ENCODE assay signal across 8 mouse cellular contexts in genomic region chr4:150910164-150910951, GRCm38 (mm10). TPM values are rescaled to one million over a fixed set of nuclear protein-coding genes. Genes with fewer than 3 reads are reported as not detected.
A peak's percentile ranks its signal among the peaks of the same experiment; 100 is the strongest.
DNase-seq lines count a peak whose midpoint lies in the region; ATAC-seq and TF ChIP-seq lines count a peak whose summit lies in the region.

No protein-coding gene starts in this region.

- peaks cover 10% of the 10 kb centered on the region for H3K4me1 ChIP-seq in kidney, embryonic 14.5 days (ENCODE audit: control insufficient read depth, insufficient read depth, low read length)
- H3K4me1 ChIP-seq in embryonic facial prominence, embryonic 11.5 days (ENCODE audit: control insufficient read depth, insufficient read depth, low read length): no peaks in the 10 kb centered on the region
- peaks cover 9% of the 10 kb centered on the region; the same call in 1 of the 2 replicates for H3K4me1 ChIP-seq in hindbrain, postnatal 0 days (ENCODE audit: insufficient read depth, low read length)
- H3K4me1 ChIP-seq in midbrain, embryonic 16.5 days (ENCODE audit: control insufficient read depth, insufficient read depth, low read length): peaks cover 25% of the 10 kb centered on the region

- ATAC-seq in kidney, embryonic 14.5 days (ENCODE audit: low FRiP score, low TSS enrichment): peak; percentile 20; the same call in 1 of the 2 replicates
- ATAC-seq in embryonic facial prominence, embryonic 11.5 days (replicated peaks; ENCODE audit: insufficient number of reproducible peaks, low FRiP score, low TSS enrichment, low read depth): 0 out of 2 replicates have a peak, but pooled peaks have one; percentile 0
- 0 out of 2 replicates have a peak, but pooled peaks have one; percentile 0 for ATAC-seq in hindbrain, postnatal 0 days
- ATAC-seq in midbrain, embryonic 16.5 days: peak; percentile 13; the same call in 1 of the 2 replicates

- H3K9me3 ChIP-seq in kidney, embryonic 14.5 days (ENCODE audit: control insufficient read depth, low read length): no peaks in the 10 kb centered on the region
- no peaks in the 10 kb centered on the region for H3K9me3 ChIP-seq in embryonic facial prominence, embryonic 11.5 days (replicated peaks; ENCODE audit: control insufficient read depth, low read length)
- H3K9me3 ChIP-seq in hindbrain, postnatal 0 days (ENCODE audit: low read length): no peaks in the 10 kb centered on the region
- no peaks in the 10 kb centered on the region for H3K9me3 ChIP-seq in midbrain, embryonic 16.5 days (replicated peaks; ENCODE audit: control insufficient read depth, low read length, poor library complexity, severe bottlenecking)

- peak overlapping the region; percentile 32; the same call in 1 of the 2 replicates for H3K4me2 ChIP-seq in kidney, embryonic 14.5 days (replicated peaks; ENCODE audit: low read depth, low read length)
- H3K4me2 ChIP-seq in embryonic facial prominence, embryonic 11.5 days (ENCODE audit: low read depth, low read length): 0 out of 2 replicates have a peak overlapping the region, but pooled peaks have one; percentile 19
- peak overlapping the region; percentile 71 for H3K4me2 ChIP-seq in hindbrain, postnatal 0 days (ENCODE audit: low read depth, low read length)
- peak overlapping the region; percentile 51 for H3K4me2 ChIP-seq in midbrain, embryonic 16.5 days (ENCODE audit: low read length)

- H3K27me3 ChIP-seq in kidney, embryonic 14.5 days (ENCODE audit: control insufficient read depth, insufficient read depth, low read length): no peaks in the 10 kb centered on the region
- no peaks in the 10 kb centered on the region for H3K27me3 ChIP-seq in embryonic facial prominence, embryonic 11.5 days (ENCODE audit: control insufficient read depth, insufficient read depth, low read length)
- no peaks in the 10 kb centered on the region for H3K27me3 ChIP-seq in hindbrain, postnatal 0 days (ENCODE audit: insufficient read depth, low read length)
- H3K27me3 ChIP-seq in midbrain, embryonic 16.5 days (ENCODE audit: control insufficient read depth, insufficient read depth, low read depth, low read length): no peaks in the 10 kb centered on the region

- H3K4me3 ChIP-seq in kidney, embryonic 14.5 days (ENCODE audit: low read length): peak overlapping the region; percentile 84; the same call in 1 of the 2 replicates
- H3K4me3 ChIP-seq in embryonic facial prominence, embryonic 11.5 days (ENCODE audit: low read depth, low read length): no peak overlapping the region
- H3K4me3 ChIP-seq in hindbrain, postnatal 0 days (ENCODE audit: low read length): peak overlapping the region; percentile 85; the same call in 1 of the 2 replicates
- peak overlapping the region; percentile 80 for H3K4me3 ChIP-seq in midbrain, embryonic 16.5 days (ENCODE audit: low read depth, low read length)

- peak overlapping the region; percentile 52 for H3K27ac ChIP-seq in kidney, embryonic 14.5 days (ENCODE audit: low read depth, low read length)
- peak overlapping the region; percentile 68; the same call in 1 of the 2 replicates for H3K27ac ChIP-seq in embryonic facial prominence, embryonic 11.5 days (replicated peaks; ENCODE audit: low read depth, low read length)
- peak overlapping the region; percentile 83 for H3K27ac ChIP-seq in hindbrain, postnatal 0 days
- H3K27ac ChIP-seq in midbrain, embryonic 16.5 days (ENCODE audit: low read length): peak overlapping the region; percentile 75

- TF ChIP-seq CTCF in hindbrain, postnatal 0 days (IDR thresholded peaks at IDR 0.05; ENCODE audit: low read depth): no peak

- H3K9ac ChIP-seq in kidney, embryonic 14.5 days (ENCODE audit: low read depth, low read length): peak overlapping the region; percentile 42
- peak overlapping the region; percentile 47 for H3K9ac ChIP-seq in embryonic facial prominence, embryonic 11.5 days (replicated peaks; ENCODE audit: low read length)
- H3K9ac ChIP-seq in hindbrain, postnatal 0 days (replicated peaks; ENCODE audit: low read length): no peak overlapping the region
- H3K9ac ChIP-seq in midbrain, embryonic 16.5 days (ENCODE audit: low read depth, low read length): peak overlapping the region; percentile 32; the same call in 1 of the 2 replicates

- peaks cover 9% of the 10 kb centered on the region for H3K36me3 ChIP-seq in kidney, embryonic 14.5 days (ENCODE audit: control insufficient read depth, insufficient read depth, low read length)
- no peaks in the 10 kb centered on the region for H3K36me3 ChIP-seq in embryonic facial prominence, embryonic 11.5 days (replicated peaks; ENCODE audit: control insufficient read depth, insufficient read depth, low read depth, low read length)
- H3K36me3 ChIP-seq in hindbrain, postnatal 0 days (ENCODE audit: insufficient read depth, low read length): 0 out of 2 replicates have a peak, but pooled peaks cover under 1% of the 10 kb centered on the region
- H3K36me3 ChIP-seq in midbrain, embryonic 16.5 days (ENCODE audit: control insufficient read depth, insufficient read depth, low read length): peaks cover 3% of the 10 kb centered on the region

- WGBS in kidney, embryonic 14.5 days: 89% methylated on average over 19 of the region's 19 CpGs
- 85% methylated on average over 19 of the region's 19 CpGs for WGBS in embryonic facial prominence, embryonic 11.5 days
- WGBS in hindbrain, postnatal 0 days: 83% methylated on average over 19 of the region's 19 CpGs
- WGBS in midbrain, embryonic 16.5 days: 86% methylated on average over 19 of the region's 19 CpGs

- no peak for DNase-seq in kidney, postnatal 10 days
- no peak for DNase-seq in embryonic facial prominence, embryonic 11.5 days (ENCODE audit: low spot score)
- no peak for DNase-seq in hindbrain, postnatal 0 days (ENCODE audit: low spot score)
- no peak for DNase-seq in gastrocnemius, postnatal 10 days
- DNase-seq in left cerebral cortex, adult 18-20 months (ENCODE audit: low spot score in 2 of 2): no peak
- no peak for DNase-seq in gastrocnemius, postnatal 4 days (ENCODE audit: low spot score in 2 of 2)

RNA-seq across cellular contexts. Expression of gene Park7, which starts 3.9 kb away (rescaled TPM):
- 398 and 419 TPM in 2 replicates for polyA plus RNA-seq in kidney, embryonic 14.5 days (2014; fragmentation: Nextera tagmentation; extraction: Ambion mirVana)
- 443 and 467 TPM in 2 replicates for polyA plus RNA-seq in embryonic facial prominence, embryonic 11.5 days (2014; fragmentation: Nextera tagmentation; extraction: Ambion mirVana)
- total RNA-seq in hindbrain, postnatal 0 days (2014; rRNA removed): 126 and 135 TPM in 2 replicates
- polyA plus RNA-seq in hindbrain, postnatal 0 days (2015; fragmentation: Nextera tagmentation; extraction: Ambion mirVana): 449 and 470 TPM in 2 replicates
- 359 and 371 TPM in 2 replicates for polyA plus RNA-seq in midbrain, embryonic 16.5 days (2015; fragmentation: Nextera tagmentation; extraction: Ambion mirVana)
- total RNA-seq in gastrocnemius, postnatal 10 days (2021): 100 to 1,000 TPM; 427 to 492 TPM
- 100 to 1,000 TPM; 215 to 216 TPM for total RNA-seq in left cerebral cortex, adult 18-20 months (2021)
- total RNA-seq in gastrocnemius, postnatal 4 days (2021): 100 to 1,000 TPM; 247 to 274 TPM

RNA-seq across cellular contexts. Expression of gene Tnfrsf9, which starts 4.0 kb away (rescaled TPM):
- 0.13 and 0.39 TPM in 2 replicates for polyA plus RNA-seq in kidney, embryonic 14.5 days (2014; fragmentation: Nextera tagmentation; extraction: Ambion mirVana)
- polyA plus RNA-seq in embryonic facial prominence, embryonic 11.5 days (2014; fragmentation: Nextera tagmentation; extraction: Ambion mirVana): 0.24 and 0.36 TPM in 2 replicates
- total RNA-seq in hindbrain, postnatal 0 days (2014; rRNA removed): 0.52 and 2.4 TPM in 2 replicates
- 0.09 and 0.34 TPM in 2 replicates for polyA plus RNA-seq in hindbrain, postnatal 0 days (2015; fragmentation: Nextera tagmentation; extraction: Ambion mirVana)
- polyA plus RNA-seq in midbrain, embryonic 16.5 days (2015; fragmentation: Nextera tagmentation; extraction: Ambion mirVana): 0.27 and 0.38 TPM in 2 replicates
- total RNA-seq in gastrocnemius, postnatal 10 days (2021): under 1 TPM in 1 of 2 experiments, not detected in 1; 0.27 TPM
- total RNA-seq in left cerebral cortex, adult 18-20 months (2021): under 1 TPM; 0.35 to 0.94 TPM
- under 1 TPM; 0.17 to 0.57 TPM for total RNA-seq in gastrocnemius, postnatal 4 days (2021)

RNA-seq across cellular contexts. Expression of gene Errfi1, which starts 56.6 kb away (rescaled TPM):
- polyA plus RNA-seq in kidney, embryonic 14.5 days (2014; fragmentation: Nextera tagmentation; extraction: Ambion mirVana): 22.0 and 34.3 TPM in 2 replicates
- 30.7 and 31.8 TPM in 2 replicates for polyA plus RNA-seq in embryonic facial prominence, embryonic 11.5 days (2014; fragmentation: Nextera tagmentation; extraction: Ambion mirVana)
- 32.4 and 38.8 TPM in 2 replicates for total RNA-seq in hindbrain, postnatal 0 days (2014; rRNA removed)
- polyA plus RNA-seq in hindbrain, postnatal 0 days (2015; fragmentation: Nextera tagmentation; extraction: Ambion mirVana): 22.2 and 23.2 TPM in 2 replicates
- 22.1 and 22.7 TPM in 2 replicates for polyA plus RNA-seq in midbrain, embryonic 16.5 days (2015; fragmentation: Nextera tagmentation; extraction: Ambion mirVana)
- 10 to 100 TPM; 17.4 to 23.6 TPM for total RNA-seq in gastrocnemius, postnatal 10 days (2021)
- total RNA-seq in left cerebral cortex, adult 18-20 months (2021): 10 to 100 TPM; 29.7 to 32.6 TPM
- total RNA-seq in gastrocnemius, postnatal 4 days (2021): 10 to 100 TPM; 18.8 to 22.8 TPM

Comparison
In these comparisons a context has a peak if more than half of its experiments do, and no peak if none do; other contexts are left out.
1. H3K4me2 ChIP-seq: peak in every context shown above with its lines; median percentile 71 in hindbrain, postnatal 0 days; 51 in midbrain, embryonic 16.5 days; 32 in kidney, embryonic 14.5 days; 19 in embryonic facial prominence, embryonic 11.5 days.